Mouse (Mus musculus) kidney, postnatal 25 days (tissue): Measurements from ENCODE around the gene Cuedc1.

ENCODE experiments used
- DNase-seq, 2 experiments: peaks; one replicate each; pipeline ENCODE4 v3.0.0; 2021; ENCODE audit warnings: mixed read lengths in 2 of 2

Gene Cuedc1

GRCm38 (mm10) chr11:88118817-88119642 is 21.2 kb downstream of the Cuedc1 start:
- peak; percentile 82 to 94 for DNase-seq

- no peak for DNase-seq
These were observed 24.7 kb downstream of the Cuedc1 start for GRCm38 (mm10) chr11:88122545-88122944.

GRCm38 (mm10) chr11:88123021-88123420 is 25.2 kb downstream of the Cuedc1 start:
- DNase-seq: no peak

GRCm38 (mm10) chr11:88123731-88124130 is 25.9 kb downstream of the Cuedc1 start:
- no peak for DNase-seq

- no peak for DNase-seq
These were observed 27.6 kb downstream of the Cuedc1 start for GRCm38 (mm10) chr11:88125483-88125882.

GRCm38 (mm10) chr11:88126306-88126793 is 28.5 kb downstream of the Cuedc1 start:
- DNase-seq: no peak

- DNase-seq: peak; percentile 44 to 69
These were observed 30.6 kb downstream of the Cuedc1 start for GRCm38 (mm10) chr11:88128461-88128860.

GRCm38 (mm10) chr11:88129281-88129680 is 31.4 kb downstream of the Cuedc1 start:
- DNase-seq: no peak

- peak in 1 of 2 experiments; percentile 31 for DNase-seq
These were observed 32.1 kb downstream of the Cuedc1 start for GRCm38 (mm10) chr11:88129935-88130334.

GRCm38 (mm10) chr11:88131847-88132246 is 34.0 kb downstream of the Cuedc1 start:
- peak; percentile 74 to 84 for DNase-seq

- no peak for DNase-seq
These were observed 37.4 kb downstream of the Cuedc1 start for GRCm38 (mm10) chr11:88135218-88135617.

- peak; percentile 71 to 87 for DNase-seq
These were observed 40.1 kb downstream of the Cuedc1 start for GRCm38 (mm10) chr11:88137814-88138425.

GRCm38 (mm10) chr11:88139256-88139861 is 41.5 kb downstream of the Cuedc1 start:
- no peak for DNase-seq

GRCm38 (mm10) chr11:88140066-88141060 is 42.5 kb downstream of the Cuedc1 start:
- peak in 1 of 2 experiments; percentile 47 for DNase-seq

GRCm38 (mm10) chr11:88142362-88142761 is 44.5 kb downstream of the Cuedc1 start:
- no peak for DNase-seq

GRCm38 (mm10) chr11:88144100-88144499 is 46.2 kb downstream of the Cuedc1 start:
- DNase-seq: no peak

- DNase-seq: peak in 1 of 2 experiments; percentile 47
These were observed 47.6 kb downstream of the Cuedc1 start for GRCm38 (mm10) chr11:88145214-88146006.

- no peak for DNase-seq
These were observed 48.6 kb downstream of the Cuedc1 start for GRCm38 (mm10) chr11:88146264-88147060.

- DNase-seq: no peak
These were observed 49.5 kb downstream of the Cuedc1 start for GRCm38 (mm10) chr11:88147388-88147787.

GRCm38 (mm10) chr11:88148015-88148637 is 50.3 kb downstream of the Cuedc1 start:
- DNase-seq: no peak
